Mouse (Mus musculus) liver, embryonic 14 days (tissue): Measurements from ENCODE around the gene Cyp3a44. TPM values are rescaled to one million over a fixed set of nuclear protein-coding genes. Genes with fewer than 3 reads are reported as not detected.

ENCODE experiments used
- polyA plus RNA-seq: library from polyadenylated mRNA; depleted of rRNA; stranded (reverse); fragments of >200 nt; gene quantifications from 2 replicates; pipeline ENCODE4 v1.2.3, GENCODE M21; 2012; rRNA removed

Gene Cyp3a44
- 0.01 TPM in 1 of 2 replicates, not detected in the other for polyA plus RNA-seq

DNA sequence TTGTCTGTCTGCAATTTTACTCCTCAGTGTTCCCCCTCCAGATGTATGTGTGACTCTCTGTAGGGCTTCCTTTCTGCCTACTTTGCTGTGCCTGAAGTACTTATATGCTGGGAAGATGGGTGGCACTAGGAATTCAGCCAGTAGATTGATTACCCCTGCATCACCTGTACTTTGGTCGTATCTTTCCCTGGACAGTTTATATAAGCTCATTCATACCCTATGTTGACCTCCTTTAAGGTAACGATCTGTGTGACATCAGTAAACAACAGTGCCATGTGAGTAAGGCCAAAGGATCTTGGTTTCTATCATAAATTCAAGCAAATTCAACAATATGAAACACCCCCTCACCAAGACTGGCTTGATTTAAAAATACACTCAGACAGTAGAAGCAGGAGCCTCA, at the start of gene Cyp3a44:
Gene Cyp3a44, minus strand, starts transcription at position 79 of the 400 bp plus-strand sequence.

Other genes starting within 250 kb of the Cyp3a44 start
- not detected in 2 replicates for gene Cyp3a41b, start 221.1 kb downstream of the Cyp3a44 start, polyA plus RNA-seq
- 0.02 and 0.05 TPM in 2 replicates for gene Cyp3a41a, start 85.7 kb downstream of the Cyp3a44 start, polyA plus RNA-seq
- gene Cyp3a11, start 74.1 kb upstream of the Cyp3a44 start, polyA plus RNA-seq: 1.5 and 1.6 TPM in 2 replicates
- gene Cyp3a25, start 203.7 kb upstream of the Cyp3a44 start, polyA plus RNA-seq: 0.05 and 0.06 TPM in 2 replicates